ENCODE assay signal across 8 mouse cellular contexts in genomic region chr3:88081345-88082223, GRCm38 (mm10). TPM values are rescaled to one million over a fixed set of nuclear protein-coding genes. Genes with fewer than 3 reads are reported as not detected.
DNase-seq lines count a peak whose midpoint lies in the region; ATAC-seq lines count a peak whose summit lies in the region.

Iqgap3 (plus strand) TSS chr3:88081971.

- 20% methylated on average over 33 of the region's 33 CpGs for WGBS in hindbrain, embryonic 13.5 days

- peak within 1 kb of the TSS; percentile 56 for H3K9ac ChIP-seq in hindbrain, embryonic 13.5 days

- H3K4me2 ChIP-seq in hindbrain, embryonic 13.5 days = peak within 1 kb of the TSS; percentile 81

- no peaks in the 10 kb centered on the region for H3K9me3 ChIP-seq in hindbrain, embryonic 13.5 days

- H3K36me3 ChIP-seq in hindbrain, embryonic 13.5 days = no peaks in the 10 kb centered on the region

- peak within 1 kb of the TSS; percentile 40; the same call in 1 of the 2 replicates for H3K27ac ChIP-seq in hindbrain, embryonic 13.5 days

- peak; percentile 89 for ATAC-seq in hindbrain, embryonic 13.5 days (ENCODE audit: low FRiP score)

- H3K4me1 ChIP-seq in hindbrain, embryonic 13.5 days (replicated peaks) = peaks cover 18% of the 10 kb centered on the region

- no peaks in the 10 kb centered on the region for H3K27me3 ChIP-seq in hindbrain, embryonic 13.5 days

- peak; percentile 92 for DNase-seq in R1 (ENCODE audit: low read depth, low spot score)
- peak; percentile 92 to 95 for DNase-seq in cerebellum, postnatal 14 days
- peak; percentile 76 to 77 for DNase-seq in frontal cortex, postnatal 14 days (ENCODE audit: low spot score in 2 of 2)
- peak; percentile 61 to 87 for DNase-seq in layer of hippocampus, postnatal 25 days (ENCODE audit: extremely low spot score in 1 of 2, low spot score in 1 of 2)
- DNase-seq in lung, postnatal 14 days = peak; percentile 92
- DNase-seq in ovary, postnatal 36 days (ENCODE audit: low spot score) = peak; percentile 83
- peak; percentile 86 for DNase-seq in thymus, postnatal 14 days

- H3K4me3 ChIP-seq in hindbrain, embryonic 13.5 days = peak within 1 kb of the TSS; percentile 47

RNA-seq across cellular contexts. Expression of gene Iqgap3, which starts in this region (rescaled TPM):
- polyA plus RNA-seq in hindbrain, embryonic 13.5 days (2015; fragmentation: Nextera tagmentation; extraction: Ambion mirVana) = 3.2 and 3.6 TPM in 2 replicates
- under 1 TPM; 0.42 to 0.52 TPM for total RNA-seq in layer of hippocampus, postnatal 25 days (2021)

Comparison
In these comparisons a context has a peak if more than half of its experiments do, and no peak if none do; other contexts are left out.
1. Peak in every context shown above with its lines: DNase-seq, ATAC-seq, H3K4me3 ChIP-seq and H3K27ac ChIP-seq.
2. Peak in DNase-seq in layer of hippocampus, postnatal 25 days; RNA of the gene not detected or under 1 TPM.